16 mouse cellular contexts compared by ENCODE assay signal in the genomic region with DNA sequence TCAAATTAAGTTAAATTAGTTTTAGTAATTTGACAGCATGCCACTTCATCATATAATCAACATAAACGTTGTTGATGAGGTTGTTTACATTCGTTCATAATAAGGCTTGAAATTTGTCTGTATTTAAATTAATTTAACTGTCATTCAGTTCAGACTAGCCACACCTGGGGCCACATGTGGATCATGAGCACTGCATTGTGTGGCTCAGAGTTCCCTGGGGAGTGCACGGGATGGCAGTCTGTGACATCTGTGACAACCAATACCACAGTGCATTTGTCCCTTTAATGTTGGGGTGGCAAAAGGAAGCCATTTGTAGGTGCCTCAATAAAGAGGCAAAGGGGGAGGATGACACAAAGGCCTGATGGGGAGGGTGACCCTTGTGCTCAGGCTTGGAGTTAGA. TPM values are rescaled to one million over a fixed set of nuclear protein-coding genes. Genes with fewer than 3 reads are reported as not detected.
"Had no signal": no experiment of that assay in that cellular context is flagged by ENCODE, and none has a peak within 500 bp of the region (broad histone marks: within the 10 kb centered on the region; RNA-seq: fewer than 3 reads in every experiment).

No protein-coding gene starts in this region.

- H3K36me3 ChIP-seq: stomach, embryonic 15.5 days had no signal

- ATAC-seq: liver, postnatal 0 days had no signal

- DNase-seq: kidney, adult 8-10 months; kidney, postnatal 25 days; layer of hippocampus, adult 9-11 months; layer of hippocampus, postnatal 36 days; liver; liver, embryonic 13.5 days; liver, postnatal 0 days; right cerebral cortex, postnatal 4 days; thymus, postnatal 36 days had no signal

- H3K9ac ChIP-seq: liver, embryonic 13.5 days; liver, postnatal 0 days; lung, embryonic 15.5 days; neural tube, embryonic 12.5 days; stomach, embryonic 15.5 days had no signal

- H3K27ac ChIP-seq: limb, embryonic 12.5 days; liver, embryonic 13.5 days; neural tube, embryonic 12.5 days; stomach, embryonic 15.5 days had no signal

- H3K9me3 ChIP-seq: limb, embryonic 12.5 days; liver, embryonic 13.5 days; lung, embryonic 15.5 days; neural tube, embryonic 12.5 days; stomach, embryonic 15.5 days had no signal

- H3K4me3 ChIP-seq: limb, embryonic 12.5 days; liver, embryonic 13.5 days; lung, embryonic 15.5 days; myocyte; neural tube, embryonic 12.5 days; stomach, embryonic 15.5 days had no signal

- H3K27me3 ChIP-seq: limb, embryonic 12.5 days; liver, embryonic 13.5 days; lung, embryonic 15.5 days; neural tube, embryonic 12.5 days; stomach, embryonic 15.5 days had no signal

- H3K4me2 ChIP-seq: liver, embryonic 13.5 days; stomach, embryonic 15.5 days had no signal

RNA-seq across cellular contexts. Expression of a gene that starts 29.7 kb away (rescaled TPM):
- polyA plus RNA-seq: kidney, embryonic 16.5 days; limb, embryonic 12.5 days; liver, embryonic 13.5 days; liver, postnatal 0 days; lung, embryonic 15.5 days; myocyte; neural tube, embryonic 12.5 days; spleen, adult 2 months had no signal
